Mouse (Mus musculus): ENCODE data around the gene 1700086D15Rik.

The 1700086D15Rik gene

GRCm38 (mm10) chr11:65159791-65160190 is at the start of gene 1700086D15Rik:
Gene 1700086D15Rik (minus strand): TSS chr11:65159891.
- no peak for DNase-seq (ENCODE audit: low read depth)

GRCm38 (mm10) chr11:65209441-65209840 is 49.8 kb upstream of the 1700086D15Rik start:
- DNase-seq (ENCODE audit: low read depth): no peak

- no peak for DNase-seq (ENCODE audit: low read depth)
These were observed 45.6 kb upstream of the 1700086D15Rik start for GRCm38 (mm10) chr11:65205306-65205705.

DNA sequence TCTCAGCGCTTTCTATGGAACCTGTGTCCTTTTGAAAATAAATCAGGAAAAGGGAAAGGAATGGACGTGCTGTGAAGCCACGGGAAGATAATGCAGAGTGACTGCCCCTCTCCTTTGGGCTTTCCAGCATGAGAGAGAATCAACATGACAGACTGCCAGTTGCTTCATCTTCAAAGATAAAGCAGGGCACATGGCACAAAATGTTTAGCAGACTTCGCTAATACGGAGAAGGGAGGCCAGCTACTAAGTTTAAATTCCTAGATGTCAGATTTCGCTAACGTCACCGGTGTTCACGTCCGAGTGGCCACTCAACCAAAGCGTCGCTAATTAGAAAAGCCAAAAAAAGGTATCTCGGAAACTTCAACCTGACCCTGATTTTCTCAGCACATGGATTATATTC is 45.0 kb upstream of the 1700086D15Rik start:
- no peak for DNase-seq (ENCODE audit: low read depth)

GRCm38 (mm10) chr11:65203020-65203419 is 43.3 kb upstream of the 1700086D15Rik start:
- no peak for DNase-seq (ENCODE audit: low read depth)

- DNase-seq (ENCODE audit: low read depth): no peak
These were observed 42.5 kb upstream of the 1700086D15Rik start for GRCm38 (mm10) chr11:65202236-65202635.

DNA sequence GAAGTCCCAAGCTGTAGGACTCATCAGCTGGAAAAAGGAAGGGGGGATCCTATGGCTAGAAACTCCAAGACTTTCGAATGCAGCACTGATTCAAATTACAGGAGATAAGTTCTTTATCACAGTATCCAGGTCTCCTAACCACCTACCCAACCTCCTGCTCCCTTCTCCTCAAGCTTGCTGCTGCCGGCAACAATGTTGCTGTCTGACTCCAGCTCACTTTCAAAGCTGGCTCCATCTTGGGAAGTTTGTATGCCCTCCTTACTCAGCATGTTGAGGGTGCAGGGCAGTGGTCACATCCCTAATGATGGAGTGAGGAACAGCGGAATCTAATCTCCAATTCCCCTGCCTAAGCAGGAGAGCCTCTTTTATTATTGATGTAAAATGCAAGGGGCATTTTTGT is 38.3 kb upstream of the 1700086D15Rik start:
- DNase-seq (ENCODE audit: low read depth): no peak

DNA sequence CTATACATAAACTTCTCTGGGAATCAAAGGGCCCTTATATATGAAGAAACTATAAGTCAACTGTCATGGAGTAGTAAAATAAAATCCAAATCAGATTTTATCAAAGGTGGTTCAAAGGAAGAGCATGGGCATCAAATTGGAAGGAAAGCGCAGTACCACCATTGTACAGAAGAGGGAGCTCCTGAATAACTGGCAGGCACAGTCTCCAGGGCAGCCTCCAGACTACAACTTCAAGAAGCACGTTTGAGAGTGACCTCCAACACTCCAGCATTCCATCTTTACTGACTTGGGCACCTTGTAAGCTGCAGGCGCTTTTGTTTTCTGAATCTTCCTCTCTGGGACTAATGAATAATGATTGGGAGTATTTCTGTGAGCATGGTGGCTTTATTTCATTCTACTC is 37.6 kb upstream of the 1700086D15Rik start:
- DNase-seq (ENCODE audit: low read depth): peak; percentile 39

DNA sequence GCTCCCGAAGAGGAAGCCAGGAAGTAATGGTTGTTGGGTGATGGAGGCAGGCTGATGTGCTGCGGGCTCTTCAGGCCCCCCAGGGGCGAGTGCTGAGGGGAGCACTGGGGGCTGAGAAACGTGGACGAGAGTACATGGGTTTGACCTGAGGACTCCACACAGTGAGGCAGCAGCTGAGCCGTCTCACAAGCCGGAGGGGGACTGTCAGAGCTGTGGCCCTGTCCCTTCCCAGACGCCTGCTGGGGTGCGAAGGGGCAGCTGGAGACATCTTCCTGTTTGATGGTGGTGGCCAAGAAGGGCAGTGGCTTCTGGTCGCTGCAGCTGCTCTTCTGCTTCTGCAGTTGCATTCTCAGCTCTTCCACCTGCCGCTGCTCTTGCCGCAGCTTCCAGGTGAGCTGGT is 27.3 kb upstream of the 1700086D15Rik start:
- DNase-seq (ENCODE audit: low read depth): no peak

- DNase-seq (ENCODE audit: low read depth): no peak
These were observed 25.4 kb upstream of the 1700086D15Rik start for GRCm38 (mm10) chr11:65185114-65185513.

- DNase-seq (ENCODE audit: low read depth): no peak
These were observed 10.5 kb upstream of the 1700086D15Rik start for GRCm38 (mm10) chr11:65170121-65170750.

- DNase-seq (ENCODE audit: low read depth): no peak
These were observed 3.1 kb upstream of the 1700086D15Rik start, which contains the start of gene Arhgap44 for GRCm38 (mm10) chr11:65162767-65163120. Gene Arhgap44 (minus strand): TSS chr11:65162961.

GRCm38 (mm10) chr11:65161881-65162766 is 2.4 kb upstream of the 1700086D15Rik start:
- no peak for DNase-seq (ENCODE audit: low read depth)

DNA sequence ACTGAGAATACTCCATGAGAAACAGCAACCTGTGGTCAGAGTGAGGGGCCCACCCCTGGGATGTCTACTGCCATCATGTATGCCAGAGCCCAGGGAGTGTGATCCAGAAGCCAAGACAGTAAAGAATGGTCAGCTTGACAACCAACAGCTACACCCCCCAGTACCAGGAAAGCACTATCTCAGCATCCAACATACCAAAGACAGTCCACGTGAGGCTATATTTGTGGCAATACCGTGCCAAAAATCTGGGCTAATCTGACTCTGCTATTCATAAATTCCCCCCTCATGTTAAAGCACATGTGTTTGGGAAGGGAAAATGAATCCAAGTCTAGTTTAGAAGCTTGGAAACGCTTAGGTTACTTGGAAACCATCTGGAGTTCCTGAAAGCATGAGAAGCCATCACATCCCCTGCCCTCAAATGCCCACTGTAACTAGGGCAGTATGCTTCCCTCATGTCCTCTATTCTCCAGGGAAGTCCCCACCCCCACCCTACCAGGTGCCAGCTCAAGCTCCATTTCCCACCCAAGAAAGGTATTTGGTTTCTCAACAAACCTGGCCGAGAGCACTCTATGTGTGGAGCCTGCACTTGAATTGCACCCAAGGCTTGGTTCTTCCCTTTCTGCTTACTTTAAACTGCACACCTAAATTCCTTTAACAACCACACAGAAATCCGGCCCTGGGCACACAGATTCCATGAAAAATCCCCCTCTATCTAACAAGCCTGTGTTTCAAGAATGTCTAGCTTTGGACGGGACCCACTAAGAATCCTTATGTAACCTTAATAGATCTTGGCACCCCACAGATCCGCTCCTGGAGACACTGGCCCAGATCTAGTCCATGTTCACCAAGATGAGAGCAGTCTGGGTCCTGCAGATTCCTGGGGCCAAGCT is 1.5 kb upstream of the 1700086D15Rik start:
- no peak for DNase-seq (ENCODE audit: low read depth)

DNA sequence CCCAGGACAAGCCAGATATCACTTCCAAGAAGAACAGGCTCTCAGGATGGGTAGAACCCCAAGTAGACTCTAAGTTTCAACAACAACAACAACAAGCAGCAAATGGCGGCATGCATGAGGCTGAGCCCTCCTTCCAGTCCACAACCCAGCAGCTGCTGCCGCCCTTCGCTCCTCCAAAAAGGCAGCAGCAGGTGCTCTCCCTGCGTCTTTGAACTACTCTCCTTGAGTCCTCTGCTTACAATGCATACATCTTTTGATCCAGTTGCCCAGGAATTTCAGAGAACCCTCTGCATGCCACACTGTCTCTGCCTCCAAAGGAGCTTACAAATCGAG is 1.1 kb downstream of the 1700086D15Rik start:
- no peak for DNase-seq (ENCODE audit: low read depth)

- DNase-seq (ENCODE audit: low read depth): no peak
These were observed 1.6 kb downstream of the 1700086D15Rik start for GRCm38 (mm10) chr11:65157966-65158657.

DNA sequence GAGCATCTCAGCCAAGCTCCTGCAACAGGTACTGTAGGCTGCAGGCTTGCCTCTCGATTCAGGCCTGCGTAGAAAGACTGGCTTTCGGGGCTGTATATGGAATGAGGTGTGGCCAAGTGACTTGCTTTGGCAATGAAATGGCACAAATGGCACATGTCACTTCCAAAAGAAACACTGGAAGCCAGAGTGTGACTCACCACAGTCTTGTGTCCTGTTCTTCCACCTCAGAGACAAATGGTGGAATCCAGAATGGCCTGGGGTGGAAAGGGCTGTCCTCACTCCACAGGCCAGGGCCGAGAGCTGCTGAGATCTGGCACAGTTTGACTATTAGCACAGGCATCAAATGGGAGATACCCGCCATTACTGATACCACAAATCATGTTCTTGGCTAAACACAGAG is 6.7 kb downstream of the 1700086D15Rik start:
- no peak for DNase-seq (ENCODE audit: low read depth)

DNA sequence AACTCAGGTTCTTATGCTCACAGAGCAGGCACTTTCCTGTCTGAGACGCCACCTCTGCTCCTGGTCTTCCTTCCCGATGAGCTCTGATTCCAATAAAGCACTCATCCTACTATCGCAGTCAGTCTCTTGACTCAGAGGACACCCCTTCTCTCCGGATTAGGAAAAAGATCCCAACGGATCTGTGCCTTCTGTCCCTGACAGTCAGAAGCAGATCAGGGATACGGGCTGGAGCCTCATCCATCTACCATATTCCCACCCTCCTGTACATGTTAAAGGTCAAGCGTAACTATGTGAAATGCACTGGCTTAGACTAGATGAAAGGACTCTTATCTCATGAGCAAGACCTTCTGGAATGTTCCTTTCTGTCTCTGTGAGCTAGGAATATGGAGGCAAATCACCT is 11.2 kb downstream of the 1700086D15Rik start:
- DNase-seq (ENCODE audit: low read depth): no peak

- DNase-seq (ENCODE audit: low read depth): no peak
These were observed 16.8 kb downstream of the 1700086D15Rik start for GRCm38 (mm10) chr11:65142838-65143417.

DNA sequence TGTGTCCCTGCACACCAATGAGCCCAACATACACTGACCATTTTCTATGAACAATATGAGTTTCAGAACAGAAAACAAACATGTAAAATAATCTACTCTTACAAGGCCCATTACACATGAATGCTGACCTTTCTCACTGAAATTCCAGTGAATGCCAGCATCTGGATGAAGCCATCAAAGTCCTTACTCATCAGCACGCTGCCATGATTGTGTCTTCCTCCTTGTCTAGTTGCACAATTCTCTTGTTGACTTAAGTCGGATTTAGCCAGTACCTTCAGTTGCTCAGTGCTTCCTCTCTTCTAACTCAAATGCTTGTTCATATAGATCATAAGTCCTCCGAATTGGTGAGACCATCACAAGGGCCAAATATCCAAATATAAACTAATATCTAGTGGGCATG is 20.7 kb downstream of the 1700086D15Rik start:
- DNase-seq (ENCODE audit: low read depth): no peak

DNA sequence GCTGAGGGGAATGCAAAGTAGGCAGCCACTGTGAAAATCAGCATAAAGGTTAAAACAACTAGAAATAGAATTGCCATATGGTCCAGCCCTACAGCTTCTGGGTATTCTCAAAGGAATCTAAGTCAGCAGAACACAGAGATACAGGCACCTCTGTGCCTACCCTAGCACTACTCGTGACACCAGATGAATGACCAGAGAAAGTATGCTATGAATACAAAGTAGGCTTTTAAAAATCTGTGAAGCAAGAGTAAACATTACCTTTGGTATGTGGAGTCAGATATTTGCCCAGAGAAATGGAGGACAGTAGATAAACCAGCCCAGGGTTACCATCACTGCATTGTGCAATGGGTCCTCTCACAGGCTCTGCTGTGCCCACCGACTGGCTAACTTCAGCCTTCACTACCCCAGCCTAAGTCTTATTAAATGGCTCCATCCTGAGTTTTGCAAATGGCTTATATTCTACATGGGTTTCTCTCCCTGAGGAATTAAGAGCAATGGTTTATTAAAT is 22.5 kb downstream of the 1700086D15Rik start:
- DNase-seq (ENCODE audit: low read depth): no peak
